24 mouse cellular contexts compared by ENCODE assay signal in the genomic region with DNA sequence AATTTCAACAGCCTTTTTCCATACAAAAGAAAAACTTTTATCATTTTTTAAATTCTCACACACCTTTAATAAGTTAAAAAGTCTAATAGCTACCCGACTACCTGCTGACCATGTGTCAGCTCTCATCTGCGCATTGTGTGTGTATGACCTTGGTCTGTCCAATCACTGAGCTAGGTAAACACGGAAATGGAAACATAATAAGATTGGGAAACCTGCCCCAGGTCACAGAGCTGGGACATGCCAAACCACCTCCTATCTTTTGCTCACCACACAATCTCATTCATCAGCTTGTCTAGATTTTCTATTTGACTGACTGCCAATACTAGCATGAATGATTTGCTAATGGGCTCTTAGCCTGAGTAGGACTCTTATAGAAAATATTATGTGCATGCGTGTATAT.
DNase-seq lines count a peak whose midpoint lies in the region; ATAC-seq and TF ChIP-seq lines count a peak whose summit lies in the region.
"Had no signal": no experiment of that assay in that cellular context is flagged by ENCODE, and none has a peak within 500 bp of the region (broad histone marks: within the 10 kb centered on the region; RNA-seq: fewer than 3 reads in every experiment).

No protein-coding gene starts in this region.

- TF ChIP-seq CTCF in kidney, adult 2 months (conservative IDR thresholded peaks at IDR 0.05; ENCODE audit: insufficient read depth, insufficient read length, low read depth, low read length) = no peak

- H3K36me3 ChIP-seq in kidney, adult 2 months (ENCODE audit: control insufficient read depth, insufficient read depth, low read length) = no peaks in the 10 kb centered on the region
- no peaks in the 10 kb centered on the region for H3K36me3 ChIP-seq in intestine, embryonic 16.5 days (ENCODE audit: control insufficient read depth, insufficient read depth, low read length)
- H3K36me3 ChIP-seq: embryonic facial prominence, embryonic 15.5 days; forebrain, embryonic 12.5 days; heart, embryonic 13.5 days; hindbrain, embryonic 15.5 days; limb, embryonic 10.5 days; midbrain, embryonic 15.5 days had no signal

- 78% methylated on average over 4 of the region's 4 CpGs for WGBS in kidney, adult 2 months
- 77% methylated on average over 4 of the region's 4 CpGs for WGBS in intestine, embryonic 16.5 days

- no peaks in the 10 kb centered on the region for H3K9me3 ChIP-seq in intestine, embryonic 16.5 days (ENCODE audit: control insufficient read depth, low read length)
- H3K9me3 ChIP-seq: embryonic facial prominence, embryonic 15.5 days; forebrain, embryonic 12.5 days; heart, embryonic 13.5 days; hindbrain, embryonic 15.5 days; limb, embryonic 10.5 days; megakaryocyte, embryonic 14.5 days; midbrain, embryonic 15.5 days had no signal

- TF ChIP-seq POLR2A in kidney, adult 2 months (IDR thresholded peaks at IDR 0.05; ENCODE audit: low read depth, low read length) = no peak

- no peaks in the 10 kb centered on the region for H3K27me3 ChIP-seq in kidney, adult 2 months (replicated peaks; ENCODE audit: control insufficient read depth, insufficient read depth, low read length)
- no peaks in the 10 kb centered on the region for H3K27me3 ChIP-seq in intestine, embryonic 16.5 days (replicated peaks; ENCODE audit: control insufficient read depth, insufficient read depth, low read length)
- H3K27me3 ChIP-seq: embryonic facial prominence, embryonic 15.5 days; forebrain, embryonic 12.5 days; heart, embryonic 13.5 days; hindbrain, embryonic 15.5 days; megakaryocyte, embryonic 14.5 days; midbrain, embryonic 15.5 days had no signal

- no peak overlapping the region for H3K4me3 ChIP-seq in kidney, adult 2 months (ENCODE audit: insufficient read depth, low read depth, low read length)
- no peak overlapping the region for H3K4me3 ChIP-seq in intestine, embryonic 16.5 days (ENCODE audit: low read length)
- H3K4me3 ChIP-seq: embryonic facial prominence, embryonic 15.5 days; forebrain, embryonic 12.5 days; gastrocnemius, adult 2 months; heart, embryonic 13.5 days; hindbrain, embryonic 15.5 days; limb, embryonic 10.5 days; megakaryocyte, embryonic 14.5 days; midbrain, embryonic 15.5 days; myocyte had no signal

- no peak overlapping the region for H3K4me2 ChIP-seq in intestine, embryonic 16.5 days (ENCODE audit: low read depth, low read length)
- H3K4me2 ChIP-seq: embryonic facial prominence, embryonic 15.5 days; forebrain, embryonic 12.5 days; heart, embryonic 13.5 days; hindbrain, embryonic 15.5 days; midbrain, embryonic 15.5 days had no signal

- peak; percentile 75 for ATAC-seq in intestine, embryonic 16.5 days
- ATAC-seq: midbrain, embryonic 15.5 days had no signal

- no peaks in the 10 kb centered on the region for H3K4me1 ChIP-seq in kidney, adult 2 months (ENCODE audit: control insufficient read depth, insufficient read depth, low read length)
- H3K4me1 ChIP-seq in intestine, embryonic 16.5 days (ENCODE audit: control insufficient read depth, insufficient read depth, low read length) = no peaks in the 10 kb centered on the region
- H3K4me1 ChIP-seq: heart, embryonic 13.5 days; hindbrain, embryonic 15.5 days; megakaryocyte, embryonic 14.5 days; midbrain, embryonic 15.5 days had no signal

- DNase-seq in kidney, adult 2 months = peak; percentile 11
- DNase-seq in kidney, adult 11 months = no peak
- peak; percentile 18 for DNase-seq in urinary bladder, postnatal 14 days (ENCODE audit: low spot score)
- DNase-seq in urinary bladder, adult 2 months (ENCODE audit: low spot score) = no peak
- no peak for DNase-seq in heart, postnatal 4 days
- no peak for DNase-seq in gastrocnemius, postnatal 4 days (ENCODE audit: low spot score in 2 of 2)
- DNase-seq: B cell, adult 2 months; gastrocnemius, adult 2 months; heart, adult 18-20 months; kidney, adult 9 months; kidney, postnatal 4 days; lung, postnatal 14 days; right cerebral cortex, postnatal 14 days; thymus, postnatal 14 days had no signal

- no peak overlapping the region for H3K9ac ChIP-seq in intestine, embryonic 16.5 days (ENCODE audit: low read depth, low read length)
- H3K9ac ChIP-seq: embryonic facial prominence, embryonic 15.5 days; forebrain, embryonic 12.5 days; heart, embryonic 13.5 days; hindbrain, embryonic 15.5 days; liver, embryonic 14.5 days; midbrain, embryonic 15.5 days had no signal

- H3K27ac ChIP-seq in kidney, adult 2 months (ENCODE audit: insufficient read depth, low read depth, low read length) = no peak overlapping the region
- no peak overlapping the region for H3K27ac ChIP-seq in intestine, embryonic 16.5 days (ENCODE audit: low read length)
- H3K27ac ChIP-seq: embryonic facial prominence, embryonic 15.5 days; forebrain, embryonic 12.5 days; gastrocnemius, adult 2 months; heart, embryonic 13.5 days; hindbrain, embryonic 15.5 days; limb, embryonic 10.5 days; liver, embryonic 14.5 days; midbrain, embryonic 15.5 days had no signal

Comparison
In these comparisons a context has a peak if more than half of its experiments do, and no peak if none do; other contexts are left out.
1. DNase-seq: peak in kidney, adult 2 months (single experiment) and urinary bladder, postnatal 14 days (single experiment); none in kidney, adult 11 months (single experiment), urinary bladder, adult 2 months (single experiment), heart, postnatal 4 days (single experiment) and gastrocnemius, postnatal 4 days (0 of 2).